Mouse (Mus musculus): ENCODE measurements around the gene Atp8a2.
A peak's percentile ranks its signal among the peaks of the same experiment; 100 is the strongest.
"Not testable (repeated sequence)": the region's sequence is repeated elsewhere in the genome, so short reads cannot be mapped to it uniquely, and the experiment has no call there.

Gene Atp8a2

DNA sequence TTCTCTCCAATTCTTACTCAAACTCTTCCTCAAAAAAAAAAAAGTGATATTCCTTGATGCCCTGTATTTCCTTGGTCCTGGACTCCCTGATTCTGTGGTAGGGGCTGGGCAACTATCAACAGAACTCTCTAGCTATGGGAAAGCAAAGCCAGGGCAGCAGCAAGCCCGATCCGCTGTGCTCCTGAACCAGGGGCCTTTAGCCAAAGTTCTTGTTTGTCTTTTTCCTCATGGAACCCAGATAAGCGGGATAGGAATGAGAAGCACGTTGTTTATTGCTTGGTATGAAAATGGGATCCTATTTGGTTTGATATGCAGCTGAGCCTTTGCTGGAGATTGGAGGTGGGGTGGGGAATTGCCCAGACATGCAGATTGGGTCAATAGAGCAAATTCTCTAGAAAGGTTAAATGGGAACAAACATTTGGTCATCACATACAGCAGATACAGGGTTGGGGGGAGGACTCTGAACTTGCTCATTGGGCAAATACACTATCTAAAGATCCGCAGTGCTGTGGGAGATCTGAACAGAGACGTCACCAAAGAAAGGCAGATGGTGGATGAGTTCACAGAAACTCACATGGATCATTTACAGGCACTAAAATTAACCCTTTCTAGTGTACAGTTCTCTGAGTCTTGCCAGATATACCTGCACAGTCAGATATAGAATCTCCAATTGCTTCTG, 353.6 kb downstream of the Atp8a2 start:
- DNase-seq (ENCODE audit: low read depth): no peak

DNA sequence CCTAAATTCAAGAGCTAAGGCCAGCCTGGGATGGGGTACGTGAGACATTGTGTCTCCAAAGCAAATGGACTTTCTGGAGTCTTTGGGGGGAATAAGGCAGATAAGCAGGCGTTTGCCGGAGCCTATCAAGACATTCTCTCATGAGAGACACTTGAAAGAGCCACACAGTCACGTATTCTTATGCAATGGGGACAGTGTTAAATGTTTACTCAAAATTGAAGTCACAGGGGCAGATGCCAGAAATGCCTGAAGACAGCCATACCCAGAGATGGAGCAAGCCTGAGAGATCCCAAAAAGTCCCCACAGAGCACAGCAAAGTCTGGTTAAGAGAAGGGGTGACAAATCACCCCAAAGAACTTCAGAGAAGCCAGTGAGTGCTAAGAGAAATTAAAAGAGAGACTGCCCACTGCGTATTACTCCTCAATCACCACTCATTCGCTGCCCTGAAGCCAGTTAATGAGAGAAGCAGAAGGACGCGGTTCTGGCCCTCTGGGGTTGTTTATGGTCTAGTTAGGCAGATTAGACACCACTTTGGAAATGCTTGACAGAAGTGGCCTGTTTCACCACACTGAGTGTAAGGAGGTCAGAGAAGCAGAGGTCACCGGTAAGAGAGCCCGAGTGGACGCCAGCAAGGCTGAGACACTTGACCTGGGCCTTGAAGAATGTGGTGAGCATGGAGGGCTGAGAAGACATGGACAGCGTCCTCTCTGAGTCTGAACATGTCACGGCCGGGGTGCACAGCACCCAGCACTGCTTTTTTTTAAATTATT, 356.8 kb downstream of the Atp8a2 start:
- DNase-seq (ENCODE audit: low read depth): no peak

DNA sequence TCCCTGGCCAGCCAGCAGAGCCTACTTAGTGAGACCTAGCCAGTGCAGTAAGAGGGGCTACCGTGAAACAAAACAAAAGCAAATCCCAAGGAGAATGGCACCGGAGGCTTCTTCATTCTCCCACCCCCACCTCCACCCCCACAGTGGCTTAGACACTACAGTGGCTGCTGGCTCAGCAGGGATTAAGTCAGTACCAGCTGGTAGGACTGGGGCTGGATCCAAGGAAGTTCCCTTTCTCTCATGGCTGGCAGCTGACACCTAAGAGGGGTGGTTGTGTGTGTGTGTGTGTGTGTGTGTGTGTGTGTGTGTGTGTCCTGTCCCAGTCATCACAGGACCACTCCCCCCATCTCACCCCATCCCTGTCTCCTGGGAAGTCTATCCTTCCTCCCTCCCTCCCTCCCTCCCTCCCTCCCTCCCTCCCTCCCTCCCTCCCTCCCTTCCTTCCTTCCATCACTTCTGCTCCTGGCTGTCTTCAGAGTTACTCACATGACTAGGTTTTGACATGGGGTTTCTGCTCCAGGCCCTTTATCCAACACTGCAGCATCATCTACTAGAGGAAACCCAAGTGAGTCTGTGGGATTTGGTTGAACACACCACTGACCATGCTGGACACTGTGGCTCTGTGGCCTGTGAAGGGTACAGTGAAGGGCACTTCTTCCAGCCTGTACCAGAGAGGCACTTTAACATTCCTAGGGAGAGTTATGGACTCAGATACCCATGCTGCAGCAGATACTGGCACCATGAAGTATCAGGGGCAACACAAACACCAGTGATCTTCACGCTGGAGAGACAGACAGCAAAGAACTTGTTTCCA, 358.3 kb downstream of the Atp8a2 start:
- DNase-seq (ENCODE audit: low read depth): not testable (repeated sequence)

DNA sequence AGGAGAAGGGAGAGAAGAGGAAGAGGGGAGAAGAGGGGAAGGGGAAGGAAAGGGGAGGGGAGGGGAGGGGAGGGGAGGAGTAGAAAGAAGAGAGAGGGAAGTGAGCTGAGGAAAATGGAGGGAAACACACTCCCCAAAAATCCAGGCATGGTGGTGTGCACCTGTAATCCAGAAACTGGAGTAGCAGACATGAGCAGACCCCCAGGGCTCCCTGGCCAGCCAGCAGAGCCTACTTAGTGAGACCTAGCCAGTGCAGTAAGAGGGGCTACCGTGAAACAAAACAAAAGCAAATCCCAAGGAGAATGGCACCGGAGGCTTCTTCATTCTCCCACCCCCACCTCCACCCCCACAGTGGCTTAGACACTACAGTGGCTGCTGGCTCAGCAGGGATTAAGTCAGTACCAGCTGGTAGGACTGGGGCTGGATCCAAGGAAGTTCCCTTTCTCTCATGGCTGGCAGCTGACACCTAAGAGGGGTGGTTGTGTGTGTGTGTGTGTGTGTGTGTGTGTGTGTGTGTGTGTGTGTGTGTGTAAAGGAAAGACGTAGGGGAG, 359.2 kb downstream of the Atp8a2 start:
- not testable (repeated sequence) for DNase-seq (ENCODE audit: low read depth)

DNA sequence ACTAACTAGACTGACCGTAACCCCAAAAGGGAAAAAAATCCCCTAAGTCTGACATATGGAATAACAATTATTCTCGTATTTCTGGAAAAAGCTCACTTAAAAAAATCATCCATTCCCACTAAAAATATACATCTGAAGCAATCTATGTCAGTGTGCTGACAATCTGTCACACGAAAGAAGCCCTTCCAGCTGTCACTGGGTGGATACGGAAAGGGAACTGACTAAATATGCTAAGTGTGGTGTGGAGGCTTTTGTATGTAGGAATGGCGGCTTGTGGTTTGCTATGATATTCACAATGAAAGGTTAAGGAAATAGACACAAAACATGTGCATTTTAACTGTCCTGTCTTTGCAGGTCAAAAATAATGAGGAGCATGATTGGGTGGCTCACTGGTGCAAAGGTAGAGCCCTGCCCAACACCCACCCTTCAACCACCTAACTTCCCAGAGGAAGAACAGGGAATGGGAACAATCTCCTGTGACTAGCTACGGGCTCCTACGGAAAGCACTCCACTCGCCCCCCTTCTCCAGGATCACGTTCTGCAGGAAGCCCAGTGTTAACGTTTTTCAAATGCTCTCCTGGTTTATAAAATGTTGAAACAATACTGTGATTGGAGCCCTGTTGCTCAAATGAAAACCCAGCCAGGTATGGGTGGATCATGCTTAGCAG, 360.0 kb downstream of the Atp8a2 start:
- DNase-seq (ENCODE audit: low read depth): no peak

DNA sequence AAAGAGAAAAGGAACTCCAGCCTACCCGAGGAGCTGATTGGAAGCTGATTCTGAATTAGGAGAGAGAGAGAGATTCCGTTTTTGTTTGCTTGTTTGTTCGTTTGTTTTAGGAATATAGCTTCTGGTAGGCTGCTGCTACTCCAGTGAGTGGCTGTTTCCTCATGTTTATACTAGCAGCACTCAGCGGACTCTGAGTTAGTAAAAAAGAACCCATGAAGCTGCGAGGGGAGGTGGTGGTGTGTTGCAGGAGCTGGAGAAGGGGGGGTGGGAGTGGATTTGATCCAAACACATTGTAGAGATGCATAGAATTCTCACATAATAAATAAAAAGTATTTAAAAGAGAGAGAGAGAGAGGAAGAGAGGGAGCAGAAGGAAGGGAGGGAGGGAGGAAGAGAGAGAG, 367.4 kb downstream of the Atp8a2 start:
- DNase-seq (ENCODE audit: low read depth): no peak

DNA sequence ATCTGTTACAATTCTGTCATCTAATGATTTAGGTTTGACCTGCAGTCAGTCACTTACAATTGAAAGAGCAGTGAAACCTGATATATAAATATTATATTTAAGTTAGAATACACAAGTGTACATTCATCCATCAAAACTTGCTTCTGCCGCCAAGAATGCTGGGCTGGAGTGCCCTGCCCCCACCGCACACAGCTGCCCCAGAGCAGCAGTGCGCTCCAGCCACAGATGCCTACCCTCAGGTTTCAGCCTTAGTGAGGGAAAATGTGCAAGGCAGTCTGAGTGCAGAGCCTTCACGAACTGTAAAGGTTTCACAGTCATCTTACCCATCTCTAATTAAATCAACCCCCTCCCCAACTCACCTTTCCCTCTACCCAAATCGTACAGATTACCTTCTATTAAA, 369.6 kb downstream of the Atp8a2 start:
- DNase-seq (ENCODE audit: low read depth): no peak

DNA sequence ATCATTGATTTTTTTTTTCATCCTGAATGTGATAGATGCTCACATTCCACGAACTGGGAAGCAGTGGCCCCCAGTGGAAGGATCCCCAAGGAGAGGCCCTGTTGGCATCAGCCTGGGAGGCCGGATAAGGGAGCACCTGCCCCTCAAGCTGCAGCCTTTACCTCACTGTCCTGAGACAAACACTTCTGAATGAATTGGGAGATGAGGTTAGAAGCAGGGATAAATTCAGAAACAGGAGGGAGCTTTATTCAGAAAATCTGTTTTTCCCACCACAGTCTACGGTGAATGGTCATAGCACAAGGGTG, 376.9 kb downstream of the Atp8a2 start:
- no peak for DNase-seq (ENCODE audit: low read depth)

DNA sequence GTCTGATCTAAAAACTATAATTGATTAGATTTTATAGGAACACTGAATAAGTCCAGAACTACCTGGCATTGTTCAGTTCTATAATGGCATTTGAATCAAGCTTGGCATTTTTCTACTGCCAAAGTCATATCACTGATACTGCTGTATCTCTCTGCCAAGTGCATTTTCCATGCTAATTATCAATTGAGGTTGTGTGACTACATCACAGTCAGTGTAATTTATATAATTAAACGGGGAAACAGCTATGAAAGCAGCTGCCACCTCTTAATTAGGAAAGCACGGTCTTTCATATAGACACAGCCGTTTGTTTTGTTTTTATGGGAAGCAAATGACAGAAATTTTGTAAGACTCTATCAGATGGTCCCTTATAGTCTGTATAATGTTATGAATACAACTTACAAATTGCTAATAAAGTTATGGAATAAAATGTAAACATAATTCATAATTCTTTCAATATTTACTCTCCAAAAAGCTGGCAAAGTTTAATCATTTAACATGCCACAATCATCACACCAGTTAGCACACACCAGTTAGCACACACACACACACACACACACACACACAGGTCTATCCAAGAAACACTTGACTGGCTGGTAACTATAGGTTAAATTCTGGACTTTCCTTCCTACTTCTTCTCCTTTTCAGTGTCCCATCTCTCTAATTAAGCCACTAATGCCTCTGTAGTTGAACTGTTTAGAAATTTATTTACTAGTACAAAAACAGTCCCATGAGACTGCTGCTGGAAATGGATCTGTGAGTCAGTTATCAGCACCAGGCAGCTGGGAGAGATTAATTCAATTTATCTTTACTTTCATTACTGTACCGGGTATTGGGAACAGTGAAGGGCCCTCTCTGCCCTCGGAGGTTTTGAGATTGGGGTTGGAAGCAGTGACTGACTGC, 377.5 kb downstream of the Atp8a2 start:
- no peak for DNase-seq (ENCODE audit: low read depth)

DNA sequence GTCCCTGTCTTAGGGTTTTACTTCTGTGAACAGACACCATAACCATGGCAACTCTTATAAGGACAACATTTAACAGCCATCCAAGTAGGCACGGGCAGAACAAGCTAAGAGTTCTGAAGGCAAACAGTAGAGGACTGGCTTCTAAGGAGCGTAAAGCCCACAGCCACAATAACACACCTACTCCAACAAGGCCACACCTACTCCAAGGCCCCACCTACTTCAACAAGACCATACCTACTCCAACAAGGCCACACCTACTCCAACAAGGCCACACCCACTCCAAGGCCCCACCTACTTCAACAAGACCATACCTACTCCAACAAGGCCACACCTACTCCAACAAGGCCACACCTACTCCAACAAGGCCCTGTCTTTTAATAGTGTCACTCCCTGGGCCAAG, 386.7 kb downstream of the Atp8a2 start:
- peak; percentile 1 for DNase-seq (ENCODE audit: low read depth)

DNA sequence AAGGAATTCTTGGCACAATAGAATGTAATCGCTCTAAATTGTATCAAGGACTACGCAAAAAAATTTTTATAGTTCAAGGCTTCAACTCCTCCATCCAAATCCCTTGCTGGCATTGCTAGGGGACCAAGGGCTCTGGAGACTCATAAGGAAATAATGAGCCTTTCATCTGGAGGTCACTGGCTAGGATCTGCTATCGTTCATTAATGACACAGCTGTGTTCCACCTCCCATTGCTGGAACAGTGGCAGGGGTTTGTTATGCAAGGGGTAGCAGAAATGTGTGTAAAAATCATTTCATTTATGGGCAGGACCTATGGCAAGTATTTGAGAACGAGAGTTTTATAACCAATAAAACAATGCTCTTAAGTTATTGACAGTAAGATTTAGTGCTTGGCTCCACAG, 387.2 kb downstream of the Atp8a2 start:
- no peak for DNase-seq (ENCODE audit: low read depth)

DNA sequence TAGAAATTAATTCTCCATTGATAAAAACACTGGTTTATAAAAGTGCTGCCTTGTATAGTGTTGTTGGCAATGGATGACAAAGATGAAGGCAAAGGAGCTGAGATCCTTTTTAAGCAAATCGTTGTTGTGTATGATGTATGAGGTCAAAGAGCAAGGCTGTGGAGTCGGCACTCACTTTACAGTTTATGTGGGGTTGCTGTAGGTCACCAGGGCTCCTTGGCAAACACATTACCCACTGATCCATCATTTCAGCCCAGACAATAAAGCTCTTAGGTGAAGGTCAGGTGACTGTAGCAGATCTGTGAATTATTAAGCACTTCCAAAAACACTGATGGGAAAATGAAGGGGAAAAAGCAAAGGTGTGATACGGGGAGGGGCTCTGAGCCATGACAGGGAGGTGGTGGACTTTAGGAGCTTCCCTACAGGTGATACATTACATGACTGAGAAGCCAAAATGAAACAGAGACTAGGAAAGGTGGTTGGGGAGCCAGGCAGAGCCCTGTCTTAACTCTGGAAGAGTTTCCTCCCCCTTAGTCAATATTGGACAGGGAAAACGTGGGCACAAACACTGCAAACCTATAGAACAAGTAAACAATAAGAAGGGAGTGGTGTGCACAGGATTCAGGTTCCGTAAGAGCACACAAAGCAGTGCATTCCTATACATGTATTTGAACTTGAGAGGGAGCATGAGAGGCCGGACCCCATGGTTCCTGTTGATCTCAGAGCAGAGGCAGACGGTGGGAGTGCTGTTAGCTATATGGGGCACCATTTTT, 389.3 kb downstream of the Atp8a2 start:
- DNase-seq (ENCODE audit: low read depth): no peak

DNA sequence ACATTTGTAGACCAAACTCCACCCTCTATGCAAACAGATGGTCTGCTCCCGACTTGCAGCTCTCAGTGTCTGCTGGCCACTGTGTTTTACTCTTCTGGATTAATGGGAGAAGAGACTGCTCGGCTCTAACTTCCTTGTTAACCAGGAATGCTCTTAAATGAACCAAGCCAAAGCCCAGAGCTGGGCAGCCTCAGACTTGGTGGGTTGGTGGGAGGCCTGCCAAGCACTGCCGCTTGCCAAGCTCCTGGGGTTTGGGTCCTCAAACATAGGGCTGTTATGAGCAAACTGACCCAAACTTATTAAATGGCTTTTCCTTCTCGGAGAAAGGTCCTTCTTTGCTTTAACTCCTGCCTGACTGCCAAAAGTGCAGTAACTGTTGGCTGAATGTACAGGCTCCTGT, 390.1 kb downstream of the Atp8a2 start:
- DNase-seq (ENCODE audit: low read depth): no peak

DNA sequence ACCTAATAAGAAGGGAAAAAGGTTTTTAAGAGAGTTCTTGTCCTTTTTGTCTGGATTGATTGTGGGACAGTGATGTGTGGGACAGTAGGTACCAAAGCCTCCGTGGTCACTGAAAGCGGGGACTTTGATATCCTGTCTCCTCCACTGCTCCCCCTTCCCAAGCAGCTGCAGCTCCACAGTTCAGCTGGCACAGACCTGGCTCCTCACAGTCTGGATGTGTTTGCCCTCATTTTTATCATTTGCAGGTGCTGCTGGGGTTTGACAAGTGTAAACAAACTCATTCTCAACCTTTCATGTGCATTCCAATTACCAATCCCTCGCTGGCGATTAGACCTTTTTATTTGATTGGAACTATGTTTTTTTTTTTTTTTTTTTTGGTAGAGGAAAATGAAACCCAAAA, 390.8 kb downstream of the Atp8a2 start:
- no peak for DNase-seq (ENCODE audit: low read depth)

DNA sequence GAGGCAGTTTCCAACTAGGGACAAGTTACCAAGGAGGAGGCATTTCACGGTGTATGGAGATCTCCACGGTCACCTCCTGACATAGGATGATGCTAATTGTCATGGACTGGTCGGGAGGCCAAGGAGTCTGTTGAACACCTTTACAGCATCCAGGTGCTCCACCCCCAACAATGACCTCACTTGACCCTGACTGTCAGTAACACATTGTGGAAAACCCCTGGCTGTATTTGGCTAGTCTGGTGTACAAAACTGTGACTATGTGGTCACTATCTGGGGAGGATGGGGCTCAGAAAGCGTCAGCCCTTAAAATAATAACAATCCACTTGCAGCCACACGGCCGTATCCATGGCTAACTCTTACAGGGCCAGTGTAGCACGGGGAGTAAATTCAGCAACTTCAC, 391.3 kb downstream of the Atp8a2 start:
- no peak for DNase-seq (ENCODE audit: low read depth)

DNA sequence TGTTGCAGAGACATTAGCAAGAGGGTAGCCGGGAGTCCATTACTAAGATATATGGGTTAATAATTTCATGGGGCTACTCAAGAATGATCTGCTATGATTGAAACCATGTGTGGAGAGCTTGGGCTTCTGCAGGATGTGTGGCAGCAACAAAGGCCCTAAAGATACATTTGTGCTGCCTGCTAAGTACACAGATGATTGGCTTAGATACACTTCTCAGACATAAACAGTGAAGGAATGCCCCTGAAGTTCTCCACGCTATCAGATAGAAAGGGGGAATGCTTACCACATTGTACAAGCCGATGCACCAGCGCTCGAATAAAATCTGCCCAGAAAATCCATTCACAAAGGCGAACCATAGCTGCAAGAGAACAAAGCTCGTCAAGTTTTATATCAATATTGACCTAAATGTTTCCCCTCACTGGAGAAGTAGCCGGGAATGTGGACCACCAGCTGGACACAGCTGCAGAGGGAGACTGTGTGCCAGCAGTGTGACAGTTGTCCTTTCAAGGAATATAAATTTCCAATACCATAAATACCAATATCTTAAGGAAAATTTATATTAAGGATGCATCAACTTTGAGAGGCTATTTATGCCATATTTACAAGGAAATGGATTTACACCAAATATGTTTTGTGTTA, 394.9 kb downstream of the Atp8a2 start:
- no peak for DNase-seq (ENCODE audit: low read depth)

DNA sequence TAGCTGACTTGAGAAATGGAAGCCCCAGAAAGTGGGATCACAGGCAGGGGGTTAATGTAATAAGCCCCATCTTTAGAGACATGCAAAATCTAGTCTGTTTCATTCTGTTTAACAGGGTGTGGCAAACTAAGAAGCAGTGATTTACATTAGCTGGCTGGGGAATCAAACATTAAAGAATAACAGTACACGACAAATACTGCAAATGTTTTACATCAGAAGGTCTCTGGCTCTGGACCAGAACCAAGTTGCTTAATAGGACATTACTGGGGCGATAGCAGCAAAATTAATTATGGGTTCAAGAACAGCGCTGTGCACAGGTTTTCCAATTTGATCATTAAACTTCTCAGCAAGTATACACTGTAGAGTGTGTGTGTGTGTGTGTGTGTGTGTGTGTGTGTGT, 397.5 kb downstream of the Atp8a2 start:
- no peak for DNase-seq (ENCODE audit: low read depth)

DNA sequence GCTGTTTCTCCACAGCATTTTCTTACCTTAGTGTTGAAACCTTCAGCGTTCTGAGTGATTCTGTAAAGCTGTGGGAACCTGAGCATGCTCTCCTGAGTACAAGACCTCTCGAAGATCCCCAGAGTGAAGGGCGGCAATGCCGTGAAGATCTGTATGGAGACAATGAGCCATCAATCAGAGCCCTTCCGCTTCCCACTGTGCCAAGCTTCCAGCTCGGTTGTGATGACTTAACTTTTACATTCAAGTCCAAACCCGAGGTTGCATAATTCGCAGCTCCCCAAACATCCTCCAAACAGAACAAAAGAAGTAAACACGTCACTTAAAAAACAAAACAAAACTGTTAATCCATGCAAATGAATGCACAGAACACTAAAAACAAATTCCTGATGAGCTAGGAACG, 403.1 kb downstream of the Atp8a2 start:
- no peak for DNase-seq (ENCODE audit: low read depth)

DNA sequence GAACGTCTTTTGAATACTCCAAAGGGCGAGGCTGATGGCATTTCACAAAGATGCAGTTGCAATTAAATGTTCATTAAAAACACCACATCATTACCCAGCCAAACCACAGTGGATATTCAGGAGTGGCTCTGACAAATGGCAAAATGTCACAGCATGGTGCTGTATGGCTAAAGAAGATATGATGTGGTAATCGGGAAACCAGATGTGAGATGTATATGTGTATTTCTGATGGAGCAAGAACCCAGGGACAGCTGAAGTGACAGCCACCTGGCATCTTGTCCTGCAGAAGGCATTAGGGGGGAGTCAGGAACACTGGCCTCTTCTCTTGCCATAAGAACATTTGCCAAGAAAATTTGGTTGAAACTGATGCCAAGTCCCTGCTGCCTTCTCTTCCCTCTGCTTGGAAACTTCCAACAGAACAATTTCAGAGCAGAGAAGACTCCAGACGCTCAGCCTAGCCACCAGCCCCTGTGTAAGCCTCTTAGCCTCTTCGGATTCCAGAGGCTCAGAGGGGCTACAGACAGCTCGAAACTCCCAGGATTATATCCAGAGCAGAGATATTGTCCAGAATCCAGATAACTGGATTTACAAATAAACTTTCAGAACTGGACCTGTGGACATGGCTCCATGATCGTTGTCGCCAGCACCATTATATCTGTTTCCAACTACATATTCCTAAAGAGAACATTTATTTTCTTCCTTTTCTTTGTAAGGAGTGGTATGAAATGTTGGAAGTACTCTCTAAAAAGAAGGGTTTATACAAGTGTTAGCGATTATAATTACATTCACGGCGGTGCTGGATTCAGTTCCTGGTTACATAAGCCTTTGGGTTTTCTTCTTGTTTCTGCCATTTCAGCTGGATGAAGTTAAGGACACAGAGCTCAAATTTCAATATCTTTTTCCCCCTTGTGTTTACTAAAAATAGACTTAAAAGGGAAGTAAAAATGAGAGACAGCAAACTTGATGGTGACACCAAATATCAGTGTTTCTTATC, 413.3 kb downstream of the Atp8a2 start:
- DNase-seq (ENCODE audit: low read depth): no peak

Data from 416B (cell line).